Mouse (Mus musculus) hindbrain, embryonic 11.5 days (tissue): ENCODE measurements around the gene Igf1. TPM values are rescaled to one million over a fixed set of nuclear protein-coding genes. Genes with fewer than 3 reads are reported as not detected.

ENCODE experiments used
- ATAC-seq: fragments of 200-750 bp; cut with Nextera tagmentation; 2 replicates; pipeline ENCODE4 v1.8.0; 2017; ENCODE audit warnings: mild to moderate bottlenecking, moderate TSS enrichment, moderate library complexity; ENCODE audit not compliant: low FRiP score
- DNase-seq: peaks from one replicate; pipeline ENCODE4 v3.0.0-alpha.2; 2015; ENCODE audit warnings: low spot score
- H3K27ac ChIP-seq: fragments of 300-500 bp; sonication (generic); 2 replicates; pipeline ENCODE4 v1.5.1; 2014; ENCODE audit warnings: mild to moderate bottlenecking, low read depth, low read length
- H3K27me3 ChIP-seq: fragments of 300-500 bp; sonication (generic); 2 replicates; pipeline ENCODE4 v1.6.1; 2014; ENCODE audit warnings: mild to moderate bottlenecking, low read length, moderate library complexity, mixed read lengths; ENCODE audit not compliant: control insufficient read depth, insufficient read depth
- H3K36me3 ChIP-seq: fragments of 300-500 bp; sonication (generic); 2 replicates; pipeline ENCODE4 v1.6.1; 2014; ENCODE audit warnings: mild to moderate bottlenecking, low read length, moderate library complexity, mixed read lengths; ENCODE audit not compliant: control insufficient read depth, insufficient read depth
- H3K4me1 ChIP-seq: fragments of 300-500 bp; sonication (generic); replicated peaks from 2 replicates; pipeline ENCODE4 v1.6.1; 2014; ENCODE audit warnings: low read length, mixed read lengths; ENCODE audit not compliant: control insufficient read depth, insufficient read depth
- H3K4me2 ChIP-seq: fragments of 300-500 bp; sonication (generic); replicated peaks from 2 replicates; pipeline ENCODE4 v1.6.1; 2014; ENCODE audit warnings: mild to moderate bottlenecking, low read depth, low read length
- H3K4me3 ChIP-seq: fragments of 300-500 bp; sonication (generic); 2 replicates; pipeline ENCODE4 v1.5.1; 2014; ENCODE audit warnings: low read depth, low read length
- H3K9ac ChIP-seq: fragments of 300-500 bp; sonication (generic); 2 replicates; pipeline ENCODE4 v1.6.1; 2014; ENCODE audit warnings: low read depth, low read length
- H3K9me3 ChIP-seq: fragments of 300-500 bp; sonication (generic); 2 replicates; pipeline ENCODE4 v1.6.1; 2016; ENCODE audit warnings: low read length; ENCODE audit not compliant: control insufficient read depth
- WGBS: fragments of 180-500 bp; shearing (Covaris S2); extraction: QIAGEN DNeasy Blood & Tissue Kit; methylation state at CpG from one replicate; pipeline ENCODE4 v1.1.7; 2014; 5-methylcytosine and 5-hydroxymethylcytosine counted together
- polyA plus RNA-seq: library from polyadenylated mRNA; unstranded; fragments of >200 nt; fragmentation: Nextera tagmentation; extraction: Ambion mirVana; gene quantifications from 2 replicates; pipeline ENCODE4 v1.2.1, GENCODE M21; 2014

Igf1 gene
- polyA plus RNA-seq, 1 experiment from 2014 or later: 32.7 TPM

DNA sequence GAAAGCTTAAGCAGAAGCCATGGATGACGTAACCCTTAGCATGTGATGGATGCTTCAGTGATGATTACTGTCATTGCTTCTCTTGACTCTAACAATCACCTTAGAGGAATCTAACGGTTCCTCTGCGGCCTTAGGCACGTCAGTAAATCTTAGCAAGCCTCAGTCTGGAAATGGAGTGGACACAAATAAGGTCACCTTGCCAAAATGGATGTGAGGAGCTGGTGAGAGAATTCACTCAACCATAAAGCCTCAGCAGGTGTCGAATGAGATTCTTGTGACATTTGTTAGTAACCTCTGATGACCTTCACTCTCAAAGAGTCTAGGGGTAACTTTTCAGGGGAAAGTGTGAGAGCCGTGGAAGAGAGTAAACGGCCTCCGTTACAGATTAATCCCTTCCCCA lies 68.5 kb downstream of the Igf1 start:
- ATAC-seq (no peak), DNase-seq (no peak)

DNA sequence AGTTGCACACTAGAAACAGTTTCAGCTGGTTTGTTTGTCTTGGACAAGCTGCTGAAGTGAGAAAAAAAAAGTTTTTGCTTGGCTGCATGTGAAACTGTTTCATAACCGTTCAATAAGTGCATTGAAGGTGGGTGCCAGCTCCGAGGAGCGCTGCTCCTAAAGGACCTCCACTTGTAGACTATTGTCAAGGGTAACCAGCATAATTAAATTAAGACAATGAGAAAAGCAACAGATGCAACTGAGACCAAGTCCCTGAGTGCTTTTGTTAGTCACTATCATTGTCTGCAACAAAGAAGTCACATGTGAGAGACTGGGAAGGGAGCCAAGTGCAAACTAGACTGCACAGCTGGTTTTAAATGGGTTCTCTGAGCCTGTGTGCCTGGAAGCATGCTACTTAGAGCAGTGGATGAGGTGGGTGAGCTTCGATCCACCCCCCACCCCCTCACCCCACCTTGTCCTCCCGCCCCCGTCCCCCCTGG lies 69.1 kb downstream of the Igf1 start:
- DNase-seq (peak; percentile 48), ATAC-seq (peak; percentile 94)
- H3K27ac ChIP-seq: no peak overlapping the region
- no peaks in the 10 kb centered on the region for H3K4me1 ChIP-seq
- no peaks in the 10 kb centered on the region for H3K27me3 ChIP-seq
- H3K4me3 ChIP-seq: no peak overlapping the region
- WGBS: 31% methylated on average over 6 of the region's 6 CpGs
- H3K9ac ChIP-seq: no peak overlapping the region
- no peaks in the 10 kb centered on the region for H3K9me3 ChIP-seq
- no peak overlapping the region for H3K4me2 ChIP-seq
- H3K36me3 ChIP-seq: no peaks in the 10 kb centered on the region

More for the DNA sequence above, 68.5 kb downstream of the Igf1 start:
- Histone ChIP-seq H3K4me3 (no peak overlapping the region), H3K27ac (no peak overlapping the region), H3K4me1 (no peaks in the 10 kb centered on the region), H3K27me3 (no peaks in the 10 kb centered on the region), H3K4me2 (no peak overlapping the region), H3K9me3 (no peaks in the 10 kb centered on the region), H3K36me3 (no peaks in the 10 kb centered on the region), H3K9ac (no peak overlapping the region)
- WGBS: 57% methylated on average over 8 of the region's 8 CpGs

DNA sequence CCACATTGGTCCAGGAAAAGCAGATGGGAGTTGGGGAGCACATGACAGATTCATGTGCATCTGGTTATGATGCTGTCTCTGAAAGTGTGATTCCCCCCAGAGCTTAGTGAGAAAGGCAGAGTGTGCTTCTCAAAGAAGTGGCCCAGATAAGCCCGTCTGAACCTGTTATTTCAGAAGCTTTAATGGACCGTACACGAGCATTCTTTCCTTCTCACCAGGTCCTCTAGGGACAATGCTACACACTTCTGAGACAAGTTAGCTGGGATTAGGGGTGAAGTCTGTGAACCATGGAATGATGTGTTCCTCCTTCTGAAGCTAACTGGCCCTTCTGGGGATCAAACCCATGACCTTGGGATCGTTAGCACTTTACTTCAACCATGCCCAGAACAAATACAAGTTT lies 90.1 kb downstream of the Igf1 start:
- no peaks in the 10 kb centered on the region for H3K27me3 ChIP-seq
- no peak overlapping the region for H3K9ac ChIP-seq
- DNase-seq (no peak), ATAC-seq (no peak)
- no peaks in the 10 kb centered on the region for H3K36me3 ChIP-seq
- no peaks in the 10 kb centered on the region for H3K9me3 ChIP-seq
- no peak overlapping the region for H3K4me2 ChIP-seq
- 87% methylated on average over 4 of the region's 4 CpGs for WGBS
- no peak overlapping the region for H3K27ac ChIP-seq
- H3K4me3 ChIP-seq: no peak overlapping the region
- no peaks in the 10 kb centered on the region for H3K4me1 ChIP-seq

DNA sequence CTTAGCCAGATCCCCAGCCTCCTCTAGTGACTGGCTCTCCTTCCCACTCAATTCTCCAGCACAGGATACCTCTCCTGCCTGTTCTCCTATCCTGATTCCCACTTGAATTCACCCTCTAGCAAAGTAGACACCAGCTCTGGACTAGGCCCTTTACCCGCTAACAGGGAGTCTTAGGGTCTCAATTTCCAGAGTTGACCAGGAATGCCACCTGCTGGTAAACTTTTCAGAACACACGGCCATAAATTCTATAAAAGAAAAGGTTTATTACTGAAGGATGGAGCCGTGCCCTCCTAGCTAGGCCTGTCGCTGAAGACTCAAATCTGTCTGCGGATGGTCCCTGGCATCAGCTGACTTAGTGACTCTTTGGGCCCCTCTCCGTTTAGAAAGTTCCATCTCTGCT lies 113.5 kb downstream of the Igf1 start:
- H3K9ac ChIP-seq: no peak overlapping the region
- WGBS: 70% methylated on average over 6 of the region's 6 CpGs
- H3K9me3 ChIP-seq: no peaks in the 10 kb centered on the region
- H3K36me3 ChIP-seq: no peaks in the 10 kb centered on the region
- H3K4me3 ChIP-seq: no peak overlapping the region
- no peaks in the 10 kb centered on the region for H3K27me3 ChIP-seq
- no peak overlapping the region for H3K4me2 ChIP-seq
- DNase-seq (no peak), ATAC-seq (no peak)
- H3K4me1 ChIP-seq: no peaks in the 10 kb centered on the region
- no peak overlapping the region for H3K27ac ChIP-seq

DNA sequence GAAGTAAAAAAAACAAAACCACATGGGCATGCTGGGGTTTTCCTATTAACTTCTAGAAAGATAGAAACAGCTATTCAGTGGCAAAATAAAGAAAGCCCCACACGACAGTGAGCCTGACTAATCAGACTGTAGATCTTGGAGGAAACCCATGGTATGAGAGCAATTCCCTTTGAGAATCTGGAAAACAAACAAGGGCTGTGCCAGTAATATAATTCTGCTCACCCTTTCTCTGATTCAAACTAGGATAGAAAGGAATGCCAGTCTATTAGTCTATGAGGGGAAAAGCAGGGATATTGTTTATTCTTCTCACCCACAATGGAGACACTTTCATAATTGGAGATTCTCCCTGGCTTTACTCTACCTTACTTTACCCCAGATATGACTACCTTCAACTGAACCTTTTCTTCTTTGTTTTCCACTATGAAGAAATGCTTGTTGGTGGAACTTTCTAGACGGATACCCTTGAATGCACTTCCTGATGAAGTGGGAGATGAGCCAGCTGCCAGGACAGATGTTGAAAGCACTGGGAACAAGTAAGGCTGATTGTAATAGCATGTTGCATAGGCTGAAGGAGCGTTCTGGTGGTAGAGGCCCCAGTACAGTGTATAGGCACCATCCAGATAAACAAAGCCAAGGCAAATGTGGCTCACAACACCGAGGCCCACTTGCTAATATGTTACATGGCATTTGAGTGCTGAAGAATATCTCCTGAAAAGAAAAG lies 116.0 kb downstream of the Igf1 start:
- H3K27ac ChIP-seq: no peak overlapping the region
- no peaks in the 10 kb centered on the region for H3K9me3 ChIP-seq
- no peaks in the 10 kb centered on the region for H3K4me1 ChIP-seq
- H3K4me3 ChIP-seq: no peak overlapping the region
- ATAC-seq (no peak), DNase-seq (no peak)
- no peaks in the 10 kb centered on the region for H3K27me3 ChIP-seq
- H3K36me3 ChIP-seq: no peaks in the 10 kb centered on the region
- 84% methylated on average over 4 of the region's 4 CpGs for WGBS
- H3K4me2 ChIP-seq: no peak overlapping the region
- H3K9ac ChIP-seq: no peak overlapping the region

DNA sequence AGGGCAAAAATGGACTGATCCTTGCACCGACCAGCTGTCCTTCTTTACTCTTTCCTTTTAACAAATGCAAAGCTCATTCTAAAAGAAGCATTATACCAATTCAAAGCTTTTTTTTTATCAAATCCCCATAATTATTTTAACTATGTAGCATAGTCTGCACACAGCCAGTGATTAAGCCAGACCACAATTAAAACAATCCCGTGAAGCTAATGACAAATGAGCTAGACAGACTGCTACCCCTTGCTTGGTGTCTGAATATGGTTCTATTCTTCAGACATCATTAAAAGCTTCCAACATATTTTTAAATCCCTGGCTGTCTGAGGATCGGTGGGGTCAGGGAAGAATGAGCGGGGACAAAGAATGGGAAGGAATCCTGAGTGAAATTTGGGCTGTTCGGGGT lies 127.3 kb downstream of the Igf1 start:
- no peak overlapping the region for H3K9ac ChIP-seq
- no peaks in the 10 kb centered on the region for H3K4me1 ChIP-seq
- H3K4me3 ChIP-seq: no peak overlapping the region
- no peaks in the 10 kb centered on the region for H3K27me3 ChIP-seq
- H3K9me3 ChIP-seq: no peaks in the 10 kb centered on the region
- no peak overlapping the region for H3K27ac ChIP-seq
- no peaks in the 10 kb centered on the region for H3K36me3 ChIP-seq
- ATAC-seq: no peak
- DNase-seq: no peak
- 83% methylated on average over 5 of the region's 5 CpGs for WGBS
- H3K4me2 ChIP-seq: no peak overlapping the region

DNA sequence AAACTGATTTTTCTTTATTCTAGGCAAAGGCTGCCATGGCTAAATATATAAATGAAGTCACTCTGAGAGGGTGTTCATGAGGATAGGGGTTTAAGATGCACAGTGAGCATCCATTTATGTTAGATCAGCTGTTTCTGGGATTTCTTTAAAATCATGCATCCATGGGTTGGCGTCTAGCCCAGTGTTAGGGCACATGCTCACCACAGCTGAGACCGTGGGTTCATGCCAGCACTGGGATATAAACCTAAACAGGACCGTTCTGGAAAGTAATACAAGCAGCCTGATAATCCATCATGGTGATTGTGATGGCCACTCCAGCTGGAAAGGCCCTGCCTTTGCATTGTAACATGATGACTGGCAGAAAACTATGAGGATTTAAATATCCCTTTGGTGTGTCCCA lies 128.1 kb downstream of the Igf1 start:
- Histone ChIP-seq H3K9ac (no peak overlapping the region), H3K4me3 (no peak overlapping the region), H3K4me1 (no peaks in the 10 kb centered on the region), H3K9me3 (no peaks in the 10 kb centered on the region), H3K27ac (no peak overlapping the region), H3K27me3 (no peaks in the 10 kb centered on the region), H3K4me2 (no peak overlapping the region), H3K36me3 (no peaks in the 10 kb centered on the region)
- DNase-seq (no peak), ATAC-seq (no peak)
- WGBS: 84% methylated on average over 3 of the region's 3 CpGs

Other genes starting within 250 kb of the Igf1 start
- 1.0 and 1.5 TPM in 2 replicates for gene Pmch, start 232.8 kb downstream of the Igf1 start, polyA plus RNA-seq